Mouse (Mus musculus): ENCODE measurements around the gene Bet1. TPM values are rescaled to one million over a fixed set of nuclear protein-coding genes. Genes with fewer than 3 reads are reported as not detected.
A peak's percentile ranks its signal among the peaks of the same experiment; 100 is the strongest.

Gene Bet1
- total RNA-seq (2022) = 10 to 100 TPM; 20.0 to 25.9 (median 20.9) TPM

- DNase-seq (ENCODE audit: low spot score) = peak; percentile 97
Measured at GRCm38 (mm10) chr6:4086663-4087454, at the start of gene Bet1. TSS of gene Bet1 (minus strand) at chr6:4086972.

DNA sequence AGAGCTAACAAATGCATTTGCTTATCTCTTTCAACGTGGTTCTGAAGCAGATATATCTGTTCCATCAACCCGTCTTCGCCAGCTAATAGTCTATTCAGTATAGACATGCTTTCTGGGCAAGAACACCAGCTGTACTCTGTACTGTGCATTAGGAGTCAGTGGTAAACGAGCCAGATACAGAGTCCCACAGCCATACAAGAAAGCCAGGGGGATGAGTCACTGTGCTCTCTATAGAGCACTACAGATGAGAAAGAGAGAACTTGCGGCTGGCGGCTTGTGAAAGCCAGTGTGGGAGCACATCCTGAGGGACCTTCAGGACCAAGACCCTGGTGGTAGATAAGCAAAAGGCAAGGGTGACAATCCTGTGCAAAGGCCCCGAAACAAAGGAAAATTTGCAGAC lies 45.5 kb upstream of the Bet1 start:
- no peak for DNase-seq (ENCODE audit: low spot score)

GRCm38 (mm10) chr6:4131149-4131548 lies 44.4 kb upstream of the Bet1 start:
- DNase-seq (ENCODE audit: low spot score) = no peak

GRCm38 (mm10) chr6:4118611-4119010 lies 31.8 kb upstream of the Bet1 start:
- no peak for DNase-seq (ENCODE audit: low spot score)

DNA sequence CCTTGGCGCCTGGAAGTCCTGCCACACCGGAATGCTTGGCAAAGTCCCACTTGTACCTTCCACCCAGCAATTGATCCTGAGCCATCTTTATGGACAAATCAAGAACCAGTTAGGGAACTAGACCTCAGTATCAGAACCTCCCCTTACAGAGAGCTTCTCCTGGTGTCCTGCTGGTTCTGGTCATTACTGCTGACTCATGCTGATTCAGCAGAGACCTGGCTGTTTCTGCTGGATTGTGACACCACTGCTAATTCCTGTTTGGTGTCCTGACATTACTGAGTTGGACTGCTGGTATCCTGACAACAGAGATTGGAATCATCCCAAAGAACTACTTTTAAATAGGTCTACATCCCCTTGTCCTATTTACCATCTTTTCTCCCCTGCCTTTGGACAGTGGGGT lies 3.7 kb upstream of the Bet1 start:
- no peak for DNase-seq (ENCODE audit: low spot score)

DNA sequence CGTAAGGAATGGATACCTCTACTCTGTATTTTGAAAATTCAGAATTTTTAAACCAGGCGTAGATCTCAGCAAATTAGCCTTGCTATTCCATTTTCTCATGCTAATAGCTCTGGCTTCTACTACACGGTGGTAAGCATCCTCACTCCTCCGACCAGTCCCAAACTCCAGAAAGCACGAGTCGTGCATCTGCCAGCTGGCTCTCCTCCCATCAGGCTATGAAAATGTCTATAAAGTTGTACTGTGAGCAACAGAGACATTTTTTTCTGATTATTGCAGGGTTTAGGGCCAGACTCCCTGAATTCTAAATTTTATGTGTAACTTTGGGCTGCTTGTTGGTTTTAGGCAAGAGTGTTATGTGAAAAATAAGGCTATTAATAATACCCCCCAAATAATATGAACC lies 14.5 kb downstream of the Bet1 start:
- no peak for DNase-seq (ENCODE audit: low spot score)

- DNase-seq (ENCODE audit: low spot score) = no peak
Measured at GRCm38 (mm10) chr6:4069714-4070113, 17.1 kb downstream of the Bet1 start.

- DNase-seq (ENCODE audit: low spot score) = no peak
Measured at GRCm38 (mm10) chr6:4054387-4054786, 32.4 kb downstream of the Bet1 start.

GRCm38 (mm10) chr6:4052843-4053242 lies 33.9 kb downstream of the Bet1 start:
- DNase-seq (ENCODE audit: low spot score) = no peak

DNA sequence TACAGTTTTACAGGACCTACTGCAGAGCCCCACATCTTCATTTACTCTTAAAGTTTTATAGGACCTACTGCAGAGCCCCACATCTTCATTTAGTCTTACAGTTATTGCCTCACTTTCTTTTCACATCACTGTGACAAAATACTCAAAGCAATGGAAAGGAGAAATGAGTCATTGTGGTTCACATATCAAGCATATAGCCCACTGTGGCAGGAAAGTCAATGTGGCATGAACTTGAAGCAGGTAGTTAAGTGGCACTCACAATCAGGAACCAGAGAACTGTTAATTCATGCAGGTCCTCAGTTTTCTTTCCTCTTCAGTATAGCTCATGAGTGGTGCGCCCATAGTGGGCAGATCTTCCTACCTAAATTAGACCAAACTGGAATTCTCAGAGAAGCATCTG lies 39.6 kb downstream of the Bet1 start:
- no peak for DNase-seq (ENCODE audit: low spot score)

DNA sequence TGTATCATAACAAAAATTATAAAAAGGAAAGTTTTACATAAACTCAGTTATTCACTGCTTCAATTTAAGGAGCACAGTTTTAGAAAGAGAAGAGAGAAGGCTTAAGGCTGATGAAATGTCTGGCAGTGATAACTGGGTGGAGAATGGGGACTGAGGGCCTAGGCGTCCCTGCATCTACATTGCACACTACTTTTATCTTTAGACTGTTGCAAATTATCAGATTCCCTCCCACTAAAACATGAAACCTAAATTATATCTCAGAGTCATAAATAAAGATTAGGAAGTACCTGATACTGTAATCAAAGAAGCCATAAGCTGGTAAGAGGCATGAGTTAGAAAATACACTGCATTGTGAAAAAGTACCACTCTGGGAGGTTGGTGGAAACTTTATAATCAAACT lies 45.0 kb downstream of the Bet1 start:
- no peak for DNase-seq (ENCODE audit: low spot score)

DNA sequence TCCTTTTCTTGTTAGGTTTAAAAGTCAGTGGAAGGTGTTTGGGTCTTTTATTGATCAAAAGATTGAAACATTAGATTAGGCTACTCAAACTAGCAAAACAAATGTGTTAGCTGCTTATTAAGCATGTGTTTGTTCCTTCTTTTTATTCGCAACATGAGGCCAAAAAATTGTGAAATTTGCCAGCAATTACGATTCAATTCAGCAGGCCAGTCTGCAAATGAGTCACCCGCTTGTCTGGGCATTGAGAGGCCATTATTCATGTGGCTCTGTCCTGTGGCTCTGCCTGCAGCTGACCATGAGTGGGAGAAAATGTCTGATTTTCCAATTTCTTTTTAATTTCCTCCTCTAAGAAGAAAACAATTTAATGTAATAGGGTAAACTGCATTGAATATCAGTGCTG lies 55.8 kb downstream of the Bet1 start:
- DNase-seq (ENCODE audit: low spot score) = no peak

Other genes starting within 250 kb of the Bet1 start
- under 1 TPM; 0.53 to 0.89 (median 0.75) TPM for gene Tfpi2, start 98.1 kb downstream of the Bet1 start, total RNA-seq (2022)
- not detected for gene Gngt1, start 93.2 kb downstream of the Bet1 start, total RNA-seq (2022)
- gene Gng11, start 83.1 kb downstream of the Bet1 start, total RNA-seq (2022) = 10 to 100 TPM; 40.1 to 73.9 (median 62.2) TPM

Data from heart, adult 8-10 months (tissue).